Mouse (Mus musculus): ENCODE results near the gene Trabd2b.

DNA sequence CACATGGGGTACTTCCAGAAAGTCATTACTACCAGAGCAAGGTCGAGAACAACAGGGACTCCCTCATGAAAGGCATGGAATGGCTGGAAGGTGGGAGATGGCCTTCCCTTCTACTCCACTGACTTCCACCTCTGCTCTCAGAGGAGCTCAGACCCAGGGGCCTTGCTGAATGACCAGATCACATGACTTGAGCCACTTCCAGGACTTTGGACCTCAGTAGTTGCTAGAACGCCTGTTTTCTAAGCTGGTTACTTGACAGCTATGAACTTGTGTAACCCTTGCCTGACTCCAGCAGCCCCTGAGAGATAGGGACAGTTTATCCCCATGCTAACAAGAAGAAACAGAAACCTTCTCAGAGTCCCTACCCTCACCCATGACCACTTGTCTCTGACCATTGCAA lies 50.6 kb downstream of the Trabd2b start:
- TF ChIP-seq MAFK (IDR thresholded peaks at IDR 0.05; ENCODE audit: insufficient read depth, low read depth, low read length) (no peak), HCFC1 (IDR thresholded peaks at IDR 0.05; ENCODE audit: borderline replicate concordance, insufficient read depth, low read length) (no peak), CHD2 (IDR thresholded peaks at IDR 0.05; ENCODE audit: low read depth, low read length) (no peak), ZNF384 (IDR thresholded peaks at IDR 0.05; ENCODE audit: low read depth, low read length) (no peak), ZC3H11A (IDR thresholded peaks at IDR 0.05; ENCODE audit: borderline replicate concordance, low read depth, low read length) (no peak)

Data from ES-E14 (cell line).